Mouse (Mus musculus) myocyte (in vitro differentiated cells): ENCODE results near the gene Lca5l. TPM values are rescaled to one million over a fixed set of nuclear protein-coding genes. Genes with fewer than 3 reads are reported as not detected.

ENCODE experiments used
- H3K27me3 ChIP-seq: one replicate; pipeline ENCODE4 v1.6.1; 2011; ENCODE audit not compliant: control insufficient read depth, insufficient read depth, insufficient read length
- H3K36me3 ChIP-seq: one replicate; pipeline ENCODE4 v1.6.1; 2011; ENCODE audit not compliant: control insufficient read depth, insufficient read depth
- H3K4me2 ChIP-seq: one replicate; pipeline ENCODE4 v1.6.1; 2011; ENCODE audit warnings: low read depth, control low read depth
- H3K4me3 ChIP-seq: one replicate; pipeline ENCODE4 v1.5.1; 2011; ENCODE audit warnings: mild to moderate bottlenecking, control low read depth, moderate library complexity
- H3K79me2 ChIP-seq: one replicate; pipeline ENCODE4 v1.6.1; 2011; ENCODE audit not compliant: control insufficient read depth, insufficient read depth
- H3ac ChIP-seq: one replicate; pipeline ENCODE4 v1.6.1; 2011; ENCODE audit not compliant: control insufficient read depth, insufficient read length
- CEBPB ChIP-seq: IDR thresholded peaks from 2 replicates; pipeline ENCODE4 v1.6.1; 2011; ENCODE audit warnings: mild to moderate bottlenecking, moderate library complexity; ENCODE audit not compliant: poor library complexity, insufficient read depth, severe bottlenecking
- E2F4 ChIP-seq: IDR thresholded peaks from one replicate; pipeline ENCODE4 v1.6.1; 2011; ENCODE audit warnings: mild to moderate bottlenecking, control low read depth, moderate library complexity; ENCODE audit not compliant: insufficient read depth
- MAX ChIP-seq: IDR thresholded peaks from one replicate; pipeline ENCODE4 v1.6.1; 2011; ENCODE audit warnings: low read depth, mild to moderate bottlenecking, control low read depth
- MYOD1 ChIP-seq, 3 experiments: IDR thresholded peaks; one replicate each; pipeline ENCODE4 v1.6.1; 2011; ENCODE audit warnings: control low read depth in 2 of 3, low read depth in 2 of 3, mild to moderate bottlenecking in 2 of 3, moderate library complexity in 1 of 3; ENCODE audit not compliant: insufficient read length in 2 of 3, control insufficient read depth in 1 of 3
- MYOG ChIP-seq, 3 experiments: IDR thresholded peaks; one replicate each; pipeline ENCODE4 v1.6.1; 2011; ENCODE audit warnings: control low read depth in 2 of 3, low read depth in 2 of 3, mild to moderate bottlenecking in 2 of 3; ENCODE audit not compliant: insufficient read length in 2 of 3, control insufficient read depth in 1 of 3, insufficient read depth in 1 of 3
- POLR2A ChIP-seq: IDR thresholded peaks from one replicate; pipeline ENCODE4 v1.6.1; 2011; ENCODE audit warnings: low read depth, mild to moderate bottlenecking, control low read depth, moderate library complexity; ENCODE audit not compliant: insufficient read length
- POLR2AphosphoS2 ChIP-seq: IDR thresholded peaks from one replicate; pipeline ENCODE4 v1.6.1; 2011; ENCODE audit warnings: low read depth, control low read depth; ENCODE audit not compliant: insufficient read length
- REST ChIP-seq: IDR thresholded peaks from one replicate; pipeline ENCODE4 v1.6.1; 2011; ENCODE audit warnings: mild to moderate bottlenecking, control low read depth, moderate library complexity; ENCODE audit not compliant: insufficient read depth, insufficient read length
- SRF ChIP-seq: IDR thresholded peaks from one replicate; pipeline ENCODE4 v1.6.1; 2011; ENCODE audit warnings: low read depth; ENCODE audit not compliant: control insufficient read depth, insufficient read length
- TCF12 ChIP-seq: IDR thresholded peaks from one replicate; pipeline ENCODE4 v1.6.1; 2011; ENCODE audit warnings: mild to moderate bottlenecking, control low read depth; ENCODE audit not compliant: poor library complexity, insufficient read depth, severe bottlenecking
- TCF3 ChIP-seq: IDR thresholded peaks from one replicate; pipeline ENCODE4 v1.6.1; 2011; ENCODE audit warnings: low read depth, control low read depth; ENCODE audit not compliant: insufficient read length
- USF1 ChIP-seq: IDR thresholded peaks from one replicate; pipeline ENCODE4 v1.6.1; 2011; ENCODE audit warnings: low read depth, mild to moderate bottlenecking, control low read depth, moderate library complexity
- polyA plus RNA-seq: library from polyadenylated mRNA; unstranded; fragments of >200 nt; fragmentation: generic; extraction: Trizol; gene quantifications from one replicate; pipeline ENCODE4 v1.2.1, GENCODE M21; 2012; ENCODE audit warnings: missing spikeins

Gene Lca5l
- polyA plus RNA-seq, 1 experiment = 0.18 TPM

GRCm38 (mm10) chr16:96231251-96231650, 39.2 kb upstream of the Lca5l start:
- no peak overlapping the region for H3ac ChIP-seq
- H3K79me2 ChIP-seq = no peaks in the 10 kb centered on the region
- no peak overlapping the region for H3K4me3 ChIP-seq
- H3K4me2 ChIP-seq = no peak overlapping the region
- TF ChIP-seq SRF = no peak
- TF ChIP-seq CEBPB = no peak
- no peak for TF ChIP-seq REST
- no peak for TF ChIP-seq POLR2AphosphoS2
- no peak for TF ChIP-seq TCF3
- TF ChIP-seq E2F4 = no peak
- TF ChIP-seq MYOG (IDR thresholded peaks at IDR 0.05; ENCODE audit: control insufficient read depth in 1 of 3, insufficient read depth in 1 of 3, insufficient read length in 2 of 3, low read depth in 2 of 3) = no peak
- TF ChIP-seq MAX = no peak
- no peak for TF ChIP-seq TCF12
- no peak for TF ChIP-seq POLR2A
- TF ChIP-seq USF1 = no peak
- TF ChIP-seq MYOD1 (IDR thresholded peaks at IDR 0.05; ENCODE audit: control insufficient read depth in 1 of 3, insufficient read length in 2 of 3, low read depth in 2 of 3) = no peak
- peaks cover 17% of the 10 kb centered on the region for H3K27me3 ChIP-seq
- H3K36me3 ChIP-seq = no peaks in the 10 kb centered on the region

- Histone ChIP-seq H3K36me3 (no peaks in the 10 kb centered on the region), H3K27me3 (peaks cover 17% of the 10 kb centered on the region), H3K4me2 (no peak overlapping the region), H3ac (no peak overlapping the region), H3K4me3 (no peak overlapping the region), H3K79me2 (no peaks in the 10 kb centered on the region)
- no peak for TF ChIP-seq MAX
These were observed 38.3 kb upstream of the Lca5l start for GRCm38 (mm10) chr16:96230411-96230810.

GRCm38 (mm10) chr16:96229044-96229555, 37.0 kb upstream of the Lca5l start:
- H3K36me3 ChIP-seq = no peaks in the 10 kb centered on the region
- no peak overlapping the region for H3K4me3 ChIP-seq
- H3ac ChIP-seq = no peak overlapping the region
- TF ChIP-seq TCF3 = no peak
- TF ChIP-seq CEBPB = no peak
- no peak for TF ChIP-seq MYOG (IDR thresholded peaks at IDR 0.05; ENCODE audit: control insufficient read depth in 1 of 3, insufficient read depth in 1 of 3, insufficient read length in 2 of 3, low read depth in 2 of 3)
- TF ChIP-seq REST = no peak
- no peak for TF ChIP-seq POLR2A
- TF ChIP-seq USF1 = no peak
- TF ChIP-seq POLR2AphosphoS2 = no peak
- no peak for TF ChIP-seq MYOD1 (IDR thresholded peaks at IDR 0.05; ENCODE audit: control insufficient read depth in 1 of 3, insufficient read length in 2 of 3, low read depth in 2 of 3)
- H3K79me2 ChIP-seq = no peaks in the 10 kb centered on the region
- peaks cover 12% of the 10 kb centered on the region for H3K27me3 ChIP-seq
- no peak overlapping the region for H3K4me2 ChIP-seq

GRCm38 (mm10) chr16:96228438-96228837, 36.4 kb upstream of the Lca5l start:
- Histone ChIP-seq H3K27me3 (peaks cover 7% of the 10 kb centered on the region), H3K4me3 (no peak overlapping the region), H3K4me2 (no peak overlapping the region), H3K79me2 (no peaks in the 10 kb centered on the region), H3K36me3 (no peaks in the 10 kb centered on the region), H3ac (no peak overlapping the region)
- TF ChIP-seq POLR2AphosphoS2 (no peak), E2F4 (no peak), POLR2A (no peak), MYOD1 (IDR thresholded peaks at IDR 0.05; ENCODE audit: control insufficient read depth in 1 of 3, insufficient read length in 2 of 3, low read depth in 2 of 3) (no peak), REST (no peak), USF1 (no peak), CEBPB (no peak), MYOG (IDR thresholded peaks at IDR 0.05; ENCODE audit: control insufficient read depth in 1 of 3, insufficient read depth in 1 of 3, insufficient read length in 2 of 3, low read depth in 2 of 3) (no peak), TCF3 (no peak), SRF (no peak), MAX (no peak), TCF12 (no peak)

GRCm38 (mm10) chr16:96222452-96222851, 30.4 kb upstream of the Lca5l start:
- no peak for TF ChIP-seq USF1
- TF ChIP-seq E2F4 = no peak
- TF ChIP-seq CEBPB = no peak
- TF ChIP-seq TCF3 = no peak
- TF ChIP-seq POLR2A = no peak
- TF ChIP-seq REST = no peak
- TF ChIP-seq MYOD1 (IDR thresholded peaks at IDR 0.05; ENCODE audit: control insufficient read depth in 1 of 3, insufficient read length in 2 of 3, low read depth in 2 of 3) = no peak
- no peak for TF ChIP-seq MYOG (IDR thresholded peaks at IDR 0.05; ENCODE audit: control insufficient read depth in 1 of 3, insufficient read depth in 1 of 3, insufficient read length in 2 of 3, low read depth in 2 of 3)
- TF ChIP-seq TCF12 = no peak
- TF ChIP-seq SRF = no peak
- Histone ChIP-seq H3K4me3 (no peak overlapping the region), H3ac (no peak overlapping the region), H3K36me3 (no peaks in the 10 kb centered on the region), H3K27me3 (no peaks in the 10 kb centered on the region), H3K79me2 (no peaks in the 10 kb centered on the region), H3K4me2 (no peak overlapping the region)
